Mouse (Mus musculus) E14TG2a.4 (cell line): ENCODE results near the gene Col6a4.

Experiments used
- H3K27me3 ChIP-seq: 2 replicates; pipeline ENCODE4 v1.6.1; 2014; ENCODE audit warnings: low read length, control low read depth; ENCODE audit not compliant: insufficient read depth
- H3K36me3 ChIP-seq: 2 replicates; pipeline ENCODE4 v1.6.1; 2014; ENCODE audit warnings: low read length, control low read depth; ENCODE audit not compliant: insufficient read depth
- H3K4me1 ChIP-seq: replicated peaks from 2 replicates; pipeline ENCODE4 v1.6.1; 2014; ENCODE audit warnings: low read depth, low read length, control low read depth
- H3K4me3 ChIP-seq: replicated peaks from 2 replicates; pipeline ENCODE4 v1.5.1; 2014; ENCODE audit warnings: mild to moderate bottlenecking, low read length
- H3K9me3 ChIP-seq: 2 replicates; pipeline ENCODE4 v1.6.1; 2014; ENCODE audit warnings: low read length, control low read depth
- CTCF ChIP-seq: conservative IDR thresholded peaks from 2 replicates; pipeline ENCODE4 v1.5.1; 2014; ENCODE audit warnings: low read length
- NANOG ChIP-seq: IDR thresholded peaks from 2 replicates; pipeline ENCODE4 v1.6.1; 2014; ENCODE audit warnings: borderline replicate concordance, low read length, mixed read lengths
- POU5F1 ChIP-seq: IDR thresholded peaks from 2 replicates; pipeline ENCODE4 v1.6.1; 2014; ENCODE audit warnings: low read length, borderline replicate concordance

Col6a4 gene

DNA sequence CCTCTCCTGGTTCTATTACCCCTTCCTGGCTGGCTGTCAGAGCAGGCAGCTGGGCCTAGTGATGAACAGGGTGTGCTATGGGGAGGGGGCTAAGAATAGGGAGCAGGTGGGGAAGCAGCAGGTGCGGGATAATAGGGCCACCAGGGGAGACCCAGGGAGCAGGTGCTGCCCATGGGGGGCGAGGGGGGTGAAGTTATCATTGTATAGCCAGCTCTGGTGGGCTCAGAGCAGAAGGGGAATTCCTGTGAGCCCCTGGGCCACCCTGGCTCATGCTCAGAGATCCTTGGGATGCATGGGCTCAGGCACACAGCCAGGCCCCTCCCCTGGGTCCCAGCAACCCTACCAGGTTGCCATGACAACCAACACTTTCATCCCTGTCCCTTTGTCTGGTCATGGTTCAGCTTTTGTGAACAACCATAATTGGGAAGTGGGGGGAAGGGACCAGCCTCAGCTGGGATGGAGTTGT lies 30.2 kb upstream of the Col6a4 start:
- H3K36me3 ChIP-seq: no peaks in the 10 kb centered on the region
- 0 out of 2 replicates have a peak, but pooled peaks cover 3% of the 10 kb centered on the region for H3K9me3 ChIP-seq
- H3K27me3 ChIP-seq: no peaks in the 10 kb centered on the region
- no peak overlapping the region for H3K4me3 ChIP-seq
- no peak for TF ChIP-seq NANOG
- TF ChIP-seq POU5F1: no peak
- no peak for TF ChIP-seq CTCF
- H3K4me1 ChIP-seq: peaks cover 14% of the 10 kb centered on the region

DNA sequence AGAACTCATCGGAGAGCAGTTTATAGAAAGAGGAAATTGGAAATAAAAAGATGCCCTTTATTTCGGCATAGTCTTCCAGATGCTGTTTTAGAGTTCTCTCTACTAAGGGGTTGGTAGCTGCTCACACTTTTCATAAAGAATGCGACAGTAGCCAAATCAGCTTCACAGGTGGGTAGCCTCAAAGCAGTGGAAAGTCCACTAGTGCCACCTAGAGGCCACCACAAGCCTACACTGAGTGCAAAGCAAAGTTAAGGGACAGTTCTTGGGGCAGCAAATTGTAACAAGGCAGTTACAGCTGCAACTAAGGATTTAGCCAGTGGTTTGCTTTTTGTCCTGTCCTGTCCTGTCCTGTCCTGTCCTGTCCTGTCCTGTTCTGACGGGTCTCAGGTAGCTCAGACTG lies 27.0 kb upstream of the Col6a4 start:
- Histone ChIP-seq H3K9me3 (0 out of 2 replicates have a peak, but pooled peaks cover 3% of the 10 kb centered on the region), H3K4me3 (no peak overlapping the region), H3K4me1 (peaks cover 17% of the 10 kb centered on the region), H3K27me3 (no peaks in the 10 kb centered on the region), H3K36me3 (no peaks in the 10 kb centered on the region)
- TF ChIP-seq CTCF (peak; percentile 50), NANOG (no peak)

DNA sequence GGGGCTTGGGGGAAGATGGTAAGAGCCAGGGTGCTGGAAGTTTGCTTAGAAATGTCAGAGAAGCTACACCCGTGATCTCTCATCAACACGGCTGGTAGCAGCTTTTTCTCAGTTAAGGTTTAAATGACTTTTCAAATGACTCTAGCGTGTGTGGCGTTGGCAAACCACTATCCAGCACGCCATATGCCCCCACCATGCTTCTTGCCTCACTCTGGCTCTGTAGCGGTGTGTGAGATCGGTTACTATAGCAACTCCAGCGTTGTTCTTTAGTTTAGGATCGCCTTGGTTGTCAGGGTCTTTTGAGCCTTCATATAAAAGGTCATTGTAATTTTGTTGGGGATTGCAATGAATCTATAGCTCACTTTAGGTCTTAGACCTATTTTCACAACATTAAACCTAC lies 22.5 kb upstream of the Col6a4 start:
- H3K27me3 ChIP-seq: peaks cover 11% of the 10 kb centered on the region
- H3K9me3 ChIP-seq: no peaks in the 10 kb centered on the region
- no peak for TF ChIP-seq POU5F1
- TF ChIP-seq NANOG: no peak
- TF ChIP-seq CTCF: no peak; the same call in 1 of the 2 replicates
- H3K4me1 ChIP-seq: peaks cover 15% of the 10 kb centered on the region
- no peaks in the 10 kb centered on the region for H3K36me3 ChIP-seq
- H3K4me3 ChIP-seq: no peak overlapping the region

DNA sequence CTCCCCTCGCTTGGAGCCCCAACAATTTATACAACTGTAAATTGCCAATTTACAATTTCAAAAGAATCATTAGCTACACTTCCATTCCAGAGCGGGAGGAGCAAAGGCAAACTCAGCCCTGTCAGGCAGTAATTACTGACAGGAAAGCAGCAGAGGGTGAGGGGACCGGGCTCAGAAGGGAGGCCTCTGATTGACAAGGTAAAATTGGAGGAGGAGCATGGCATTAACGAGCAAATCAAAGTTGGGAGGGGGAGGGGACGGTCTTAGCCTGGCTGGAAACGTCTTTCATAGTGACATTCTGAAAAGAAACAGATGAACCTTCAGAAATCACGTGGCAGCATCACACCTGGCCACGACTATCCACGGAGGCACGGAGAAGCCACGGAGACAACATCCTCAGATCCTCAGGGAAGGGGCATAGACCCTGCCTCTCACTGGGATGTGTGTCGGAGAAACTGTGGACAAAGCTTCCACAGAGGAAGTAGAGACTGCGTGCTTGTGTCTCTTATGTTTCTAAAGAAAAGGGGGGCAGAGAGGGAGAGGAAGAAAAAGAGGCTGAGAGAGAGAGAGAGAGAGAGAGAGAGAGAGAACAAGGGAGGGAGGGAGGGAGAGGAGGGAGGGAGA lies 19.3 kb upstream of the Col6a4 start:
- Histone ChIP-seq H3K4me3 (no peak overlapping the region), H3K36me3 (no peaks in the 10 kb centered on the region), H3K9me3 (no peaks in the 10 kb centered on the region), H3K4me1 (peaks cover 13% of the 10 kb centered on the region), H3K27me3 (peaks cover 19% of the 10 kb centered on the region)
- TF ChIP-seq CTCF (no peak), NANOG (no peak), POU5F1 (no peak)

DNA sequence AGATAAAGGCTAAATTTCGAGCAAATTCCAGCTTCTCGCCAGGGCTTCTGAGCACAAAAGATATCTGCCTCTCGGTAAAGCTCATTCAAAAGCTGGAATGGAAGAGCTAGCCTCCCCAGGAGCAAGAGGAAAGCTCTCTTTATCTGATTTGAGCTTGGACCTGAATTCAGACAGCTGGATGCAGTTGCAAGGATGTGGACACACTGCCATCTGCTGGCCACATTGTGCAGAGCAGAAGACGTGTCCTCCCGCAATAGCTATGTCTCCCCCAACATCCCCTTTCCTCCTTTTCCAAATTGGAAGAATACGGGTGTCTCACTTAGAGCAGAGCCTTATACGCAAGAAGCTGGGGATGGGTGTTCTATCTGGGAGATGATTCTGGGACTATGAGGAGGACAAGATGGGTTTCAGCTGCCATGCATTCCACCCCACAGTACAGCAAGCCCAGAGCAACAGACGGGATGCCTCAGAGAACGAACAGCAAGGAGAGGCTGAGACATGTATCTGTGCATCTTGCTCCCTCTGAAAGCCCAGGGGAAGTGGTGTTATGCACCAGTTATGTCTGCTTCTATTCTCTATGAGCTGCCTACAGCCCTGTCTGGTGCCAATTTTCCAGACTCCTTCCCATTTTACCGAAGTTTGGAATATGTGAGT lies 16.3 kb upstream of the Col6a4 start:
- Histone ChIP-seq H3K9me3 (peaks cover 9% of the 10 kb centered on the region; the same call in 1 of the 2 replicates), H3K27me3 (peaks cover 19% of the 10 kb centered on the region), H3K4me3 (no peak overlapping the region), H3K4me1 (peaks cover 11% of the 10 kb centered on the region), H3K36me3 (no peaks in the 10 kb centered on the region)
- TF ChIP-seq POU5F1 (no peak), CTCF (peak; percentile 70), NANOG (no peak)

DNA sequence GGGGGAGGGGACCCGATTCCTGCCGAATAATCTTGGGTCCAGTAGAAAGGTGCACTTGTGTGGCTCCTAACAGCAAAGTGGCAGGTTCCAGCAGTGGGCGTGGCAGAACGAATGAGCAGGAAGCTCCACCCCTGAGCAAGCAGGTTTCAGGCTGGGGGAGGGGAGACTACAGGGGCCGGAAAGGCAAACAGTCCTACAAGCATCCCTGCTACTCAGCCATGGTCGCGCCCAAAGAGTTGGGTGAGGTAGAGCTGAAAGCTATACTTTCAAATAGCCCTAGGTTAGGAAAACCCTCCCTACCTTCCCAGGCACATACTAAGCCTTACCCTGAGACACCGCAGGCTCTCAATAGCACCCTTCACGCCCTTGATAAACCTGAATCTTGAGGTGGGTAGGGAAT lies 9.7 kb upstream of the Col6a4 start:
- H3K4me1 ChIP-seq: peaks cover 23% of the 10 kb centered on the region
- no peaks in the 10 kb centered on the region for H3K36me3 ChIP-seq
- TF ChIP-seq NANOG: no peak
- no peak for TF ChIP-seq CTCF
- no peak for TF ChIP-seq POU5F1
- H3K4me3 ChIP-seq: no peak overlapping the region
- H3K27me3 ChIP-seq: no peaks in the 10 kb centered on the region
- peaks cover 9% of the 10 kb centered on the region; the same call in 1 of the 2 replicates for H3K9me3 ChIP-seq

DNA sequence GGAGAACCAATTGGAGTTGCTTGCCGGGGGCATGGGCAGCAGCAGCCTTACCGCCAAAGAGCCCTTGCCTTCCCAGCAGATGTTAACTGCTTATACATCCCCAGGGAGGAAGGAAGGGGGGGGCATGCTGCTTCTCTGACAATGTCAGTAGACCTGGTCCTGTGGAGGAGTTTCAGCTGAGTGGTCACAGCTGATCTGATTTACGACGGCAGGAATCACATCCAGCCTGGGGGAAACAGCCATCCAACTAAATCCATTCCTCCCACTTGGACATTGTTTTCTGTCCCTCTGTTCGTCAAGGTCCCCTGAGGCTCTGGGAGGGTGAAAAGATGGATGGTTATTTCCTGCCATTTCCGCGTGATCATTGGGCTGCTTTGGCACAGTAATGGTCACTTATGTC lies 7.8 kb upstream of the Col6a4 start:
- no peak for TF ChIP-seq CTCF
- no peak for TF ChIP-seq NANOG
- TF ChIP-seq POU5F1: no peak
- no peaks in the 10 kb centered on the region for H3K36me3 ChIP-seq
- no peaks in the 10 kb centered on the region for H3K27me3 ChIP-seq
- H3K9me3 ChIP-seq: peaks cover 4% of the 10 kb centered on the region; the same call in 1 of the 2 replicates
- no peak overlapping the region for H3K4me3 ChIP-seq
- H3K4me1 ChIP-seq: peaks cover 33% of the 10 kb centered on the region

DNA sequence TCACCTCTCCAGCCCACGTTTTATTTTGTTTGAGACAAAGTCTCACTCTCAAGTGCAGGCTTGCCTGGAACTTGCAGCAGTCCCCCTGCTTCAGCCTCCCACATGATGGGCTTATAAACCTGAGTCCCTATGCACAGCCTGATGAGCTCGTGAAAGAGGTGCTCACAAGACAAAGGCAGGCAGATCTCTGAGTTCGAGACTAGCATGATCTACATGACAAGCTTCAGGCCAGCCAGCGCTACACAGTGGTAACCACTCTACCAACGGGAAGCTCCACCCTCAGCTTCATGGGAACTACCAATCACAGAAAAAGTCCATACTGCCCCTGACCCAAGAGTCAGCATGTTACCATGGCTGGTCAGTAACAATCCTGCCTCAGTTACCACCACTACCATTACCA lies 4.6 kb upstream of the Col6a4 start:
- Histone ChIP-seq H3K4me1 (peaks cover 27% of the 10 kb centered on the region), H3K27me3 (no peaks in the 10 kb centered on the region), H3K9me3 (no peaks in the 10 kb centered on the region), H3K36me3 (no peaks in the 10 kb centered on the region), H3K4me3 (no peak overlapping the region)
- no peak for TF ChIP-seq CTCF
- no peak for TF ChIP-seq NANOG
- TF ChIP-seq POU5F1: no peak

DNA sequence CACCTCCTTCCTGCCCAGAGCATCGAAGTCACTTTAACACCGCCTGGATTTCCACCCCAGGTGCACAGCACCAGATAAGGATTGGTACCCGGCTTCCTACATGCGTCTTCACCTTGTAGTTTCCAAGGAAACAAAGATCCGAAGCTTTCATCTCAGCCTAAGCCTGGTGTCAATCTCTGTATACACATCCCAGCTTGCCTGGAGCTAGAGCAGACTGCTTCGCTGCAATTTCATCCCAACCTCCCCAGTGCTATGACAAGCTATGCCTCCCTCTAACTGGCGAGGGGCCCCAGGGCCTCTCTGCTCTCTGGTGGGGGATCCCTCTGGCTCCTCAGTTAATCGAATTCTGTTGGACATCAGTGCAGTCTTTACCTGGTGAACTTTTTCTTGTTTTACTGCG lies 3.7 kb upstream of the Col6a4 start:
- H3K4me3 ChIP-seq: no peak overlapping the region
- H3K27me3 ChIP-seq: no peaks in the 10 kb centered on the region
- TF ChIP-seq CTCF: no peak
- TF ChIP-seq POU5F1: no peak
- no peaks in the 10 kb centered on the region for H3K9me3 ChIP-seq
- H3K4me1 ChIP-seq: peaks cover 22% of the 10 kb centered on the region
- H3K36me3 ChIP-seq: no peaks in the 10 kb centered on the region
